Mouse (Mus musculus) thymus, adult 2 months (tissue): Measurements from ENCODE around the gene Gpr119. TPM values are rescaled to one million over a fixed set of nuclear protein-coding genes. Genes with fewer than 3 reads are reported as not detected.

Experiments
- DNase-seq: peaks from one replicate; pipeline ENCODE4 v3.0.0; 2021
- H3K27ac ChIP-seq: fragments of 200-500 bp; 2 replicates; pipeline ENCODE4 v1.5.1; 2012; ENCODE audit warnings: low read length, control low read depth; ENCODE audit not compliant: control insufficient read depth, insufficient read depth
- H3K27me3 ChIP-seq: fragments of 200-500 bp; 2 replicates; pipeline ENCODE4 v1.6.1; 2012; ENCODE audit warnings: mild to moderate bottlenecking, low read length, moderate library complexity, mixed read lengths; ENCODE audit not compliant: control insufficient read depth, insufficient read depth
- H3K36me3 ChIP-seq: fragments of 200-500 bp; 2 replicates; pipeline ENCODE4 v1.6.1; 2012; ENCODE audit warnings: mild to moderate bottlenecking, low read length, moderate library complexity; ENCODE audit not compliant: control insufficient read depth, insufficient read depth
- H3K4me1 ChIP-seq: fragments of 200-500 bp; replicated peaks from 2 replicates; pipeline ENCODE4 v1.6.1; 2012; ENCODE audit warnings: low read length; ENCODE audit not compliant: control insufficient read depth, insufficient read depth
- H3K4me3 ChIP-seq: fragments of 200-500 bp; 2 replicates; pipeline ENCODE4 v1.5.1; 2012; ENCODE audit warnings: mild to moderate bottlenecking, low read length, control low read depth, moderate library complexity; ENCODE audit not compliant: control insufficient read depth, insufficient read depth
- CTCF ChIP-seq: fragments of 200-500 bp; IDR thresholded peaks from 2 replicates; pipeline ENCODE4 v1.5.1; 2012; ENCODE audit warnings: mild to moderate bottlenecking, control low read depth, low read length, moderate library complexity, borderline replicate concordance; ENCODE audit not compliant: control insufficient read depth, poor library complexity, insufficient read depth; ENCODE audit errors: extremely low read depth
- POLR2A ChIP-seq: fragments of 200-500 bp; IDR thresholded peaks from 2 replicates; pipeline ENCODE4 v1.6.1; 2012; ENCODE audit warnings: mild to moderate bottlenecking, low read length, control low read depth, moderate library complexity; ENCODE audit not compliant: control insufficient read depth, poor library complexity, insufficient read depth; ENCODE audit errors: extremely low read depth
- WGBS: fragments of 180-500 bp; shearing (Covaris S2); methylation state at CpG from one replicate; pipeline ENCODE4 v1.1.7; 2018; 5-methylcytosine and 5-hydroxymethylcytosine counted together
- polyA plus RNA-seq: library from polyadenylated mRNA; depleted of rRNA; stranded (reverse); fragments of >200 nt; gene quantifications from 2 replicates; pipeline ENCODE4 v1.2.3, GENCODE M21; 2012; rRNA removed

Gpr119 gene
- 0.07 TPM in 1 of 2 replicates, not detected in the other for polyA plus RNA-seq

GRCm38 (mm10) chrX:48674171-48674570, at the start of gene Gpr119:
Gene Gpr119 (minus strand): TSS chrX:48674478.
- Histone ChIP-seq H3K27ac (no peak within 1 kb of the TSS), H3K4me1 (no peaks in the 10 kb centered on the region), H3K36me3 (no peaks in the 10 kb centered on the region), H3K4me3 (no peak within 1 kb of the TSS), H3K27me3 (no peaks in the 10 kb centered on the region)
- WGBS: 38% methylated on average over 4 of the region's 4 CpGs
- TF ChIP-seq POLR2A (no peak), CTCF (no peak)
- DNase-seq: no peak

GRCm38 (mm10) chrX:48712846-48713245, 38.6 kb upstream of the Gpr119 start:
- no peaks in the 10 kb centered on the region for H3K36me3 ChIP-seq
- TF ChIP-seq POLR2A (no peak), CTCF (no peak)
- no peak overlapping the region for H3K27ac ChIP-seq
- peaks cover 2% of the 10 kb centered on the region; the same call in 1 of the 2 replicates for H3K4me1 ChIP-seq
- 19% methylated on average over 8 of the region's 8 CpGs for WGBS
- H3K4me3 ChIP-seq: no peak overlapping the region
- DNase-seq: no peak
- no peaks in the 10 kb centered on the region for H3K27me3 ChIP-seq

- Histone ChIP-seq H3K4me1 (peaks cover 2% of the 10 kb centered on the region; the same call in 1 of the 2 replicates), H3K27me3 (no peaks in the 10 kb centered on the region), H3K4me3 (no peak overlapping the region), H3K27ac (no peak overlapping the region), H3K36me3 (no peaks in the 10 kb centered on the region)
- TF ChIP-seq CTCF (no peak), POLR2A (no peak)
- DNase-seq: no peak
- 98% methylated on average over 10 of the region's 10 CpGs for WGBS
Observed at GRCm38 (mm10) chrX:48709701-48710100, 35.4 kb upstream of the Gpr119 start.

- H3K36me3 ChIP-seq: no peaks in the 10 kb centered on the region
- 0 out of 2 replicates have a peak, but pooled peaks have one; percentile 23 for TF ChIP-seq POLR2A
- TF ChIP-seq CTCF: peak; percentile 32; the same call in 1 of the 2 replicates
- no peaks in the 10 kb centered on the region for H3K27me3 ChIP-seq
- peaks cover 5% of the 10 kb centered on the region for H3K4me1 ChIP-seq
- peak within 1 kb of the TSS; percentile 93 for H3K4me3 ChIP-seq
- no peak within 1 kb of the TSS for H3K27ac ChIP-seq
- peak; percentile 86 for DNase-seq
- under 1% methylated on average over 40 of the region's 42 CpGs for WGBS
Observed at GRCm38 (mm10) chrX:48694864-48695371, 20.6 kb upstream of the Gpr119 start, which contains the start of gene Rbmx2. Gene Rbmx2 (plus strand): TSS chrX:48695004.

- H3K36me3 ChIP-seq: no peaks in the 10 kb centered on the region
- TF ChIP-seq POLR2A (no peak), CTCF (no peak)
- no peak overlapping the region for H3K27ac ChIP-seq
- WGBS: 20% methylated on average over 6 of the region's 6 CpGs
- H3K27me3 ChIP-seq: no peaks in the 10 kb centered on the region
- peaks cover 5% of the 10 kb centered on the region for H3K4me1 ChIP-seq
- 0 out of 2 replicates have a peak overlapping the region, but pooled peaks have one; percentile 17 for H3K4me3 ChIP-seq
- DNase-seq: no peak
Observed at GRCm38 (mm10) chrX:48694460-48694859, 20.2 kb upstream of the Gpr119 start.

GRCm38 (mm10) chrX:48683857-48684256, 9.6 kb upstream of the Gpr119 start:
- H3K4me1 ChIP-seq: no peaks in the 10 kb centered on the region
- H3K4me3 ChIP-seq: no peak overlapping the region
- TF ChIP-seq CTCF (no peak), POLR2A (no peak)
- H3K27me3 ChIP-seq: no peaks in the 10 kb centered on the region
- no peak for DNase-seq
- WGBS: 89% methylated on average over 5 of the region's 5 CpGs
- H3K36me3 ChIP-seq: no peaks in the 10 kb centered on the region
- no peak overlapping the region for H3K27ac ChIP-seq

GRCm38 (mm10) chrX:48683451-48683850, 9.2 kb upstream of the Gpr119 start:
- Histone ChIP-seq H3K27me3 (no peaks in the 10 kb centered on the region), H3K4me3 (no peak overlapping the region), H3K36me3 (no peaks in the 10 kb centered on the region), H3K4me1 (no peaks in the 10 kb centered on the region), H3K27ac (no peak overlapping the region)
- TF ChIP-seq CTCF (no peak), POLR2A (no peak)
- DNase-seq: peak; percentile 35
- WGBS: 14% methylated on average over 3 of the region's 3 CpGs
